Mouse (Mus musculus) myocyte (in vitro differentiated cells): ENCODE results near the gene Onecut3. TPM values are rescaled to one million over a fixed set of nuclear protein-coding genes. Genes with fewer than 3 reads are reported as not detected.

Source experiments
- H3K27me3 ChIP-seq: one replicate; pipeline ENCODE4 v1.6.1; 2011; ENCODE audit not compliant: control insufficient read depth, insufficient read depth, insufficient read length
- H3K36me3 ChIP-seq: one replicate; pipeline ENCODE4 v1.6.1; 2011; ENCODE audit not compliant: control insufficient read depth, insufficient read depth
- H3K4me2 ChIP-seq: one replicate; pipeline ENCODE4 v1.6.1; 2011; ENCODE audit warnings: low read depth, control low read depth
- H3K4me3 ChIP-seq: one replicate; pipeline ENCODE4 v1.5.1; 2011; ENCODE audit warnings: mild to moderate bottlenecking, control low read depth, moderate library complexity
- H3K79me2 ChIP-seq: one replicate; pipeline ENCODE4 v1.6.1; 2011; ENCODE audit not compliant: control insufficient read depth, insufficient read depth
- H3ac ChIP-seq: one replicate; pipeline ENCODE4 v1.6.1; 2011; ENCODE audit not compliant: control insufficient read depth, insufficient read length
- CEBPB ChIP-seq: IDR thresholded peaks from 2 replicates; pipeline ENCODE4 v1.6.1; 2011; ENCODE audit warnings: mild to moderate bottlenecking, moderate library complexity; ENCODE audit not compliant: poor library complexity, insufficient read depth, severe bottlenecking
- E2F4 ChIP-seq: IDR thresholded peaks from one replicate; pipeline ENCODE4 v1.6.1; 2011; ENCODE audit warnings: mild to moderate bottlenecking, control low read depth, moderate library complexity; ENCODE audit not compliant: insufficient read depth
- MAX ChIP-seq: IDR thresholded peaks from one replicate; pipeline ENCODE4 v1.6.1; 2011; ENCODE audit warnings: low read depth, mild to moderate bottlenecking, control low read depth
- MYOD1 ChIP-seq, 3 experiments: IDR thresholded peaks; one replicate each; pipeline ENCODE4 v1.6.1; 2011; ENCODE audit warnings: control low read depth in 2 of 3, low read depth in 2 of 3, mild to moderate bottlenecking in 2 of 3, moderate library complexity in 1 of 3; ENCODE audit not compliant: insufficient read length in 2 of 3, control insufficient read depth in 1 of 3
- MYOG ChIP-seq, 3 experiments: IDR thresholded peaks; one replicate each; pipeline ENCODE4 v1.6.1; 2011; ENCODE audit warnings: control low read depth in 2 of 3, low read depth in 2 of 3, mild to moderate bottlenecking in 2 of 3; ENCODE audit not compliant: insufficient read length in 2 of 3, control insufficient read depth in 1 of 3, insufficient read depth in 1 of 3
- POLR2A ChIP-seq: IDR thresholded peaks from one replicate; pipeline ENCODE4 v1.6.1; 2011; ENCODE audit warnings: low read depth, mild to moderate bottlenecking, control low read depth, moderate library complexity; ENCODE audit not compliant: insufficient read length
- POLR2AphosphoS2 ChIP-seq: IDR thresholded peaks from one replicate; pipeline ENCODE4 v1.6.1; 2011; ENCODE audit warnings: low read depth, control low read depth; ENCODE audit not compliant: insufficient read length
- REST ChIP-seq: IDR thresholded peaks from one replicate; pipeline ENCODE4 v1.6.1; 2011; ENCODE audit warnings: mild to moderate bottlenecking, control low read depth, moderate library complexity; ENCODE audit not compliant: insufficient read depth, insufficient read length
- SRF ChIP-seq: IDR thresholded peaks from one replicate; pipeline ENCODE4 v1.6.1; 2011; ENCODE audit warnings: low read depth; ENCODE audit not compliant: control insufficient read depth, insufficient read length
- TCF12 ChIP-seq: IDR thresholded peaks from one replicate; pipeline ENCODE4 v1.6.1; 2011; ENCODE audit warnings: mild to moderate bottlenecking, control low read depth; ENCODE audit not compliant: poor library complexity, insufficient read depth, severe bottlenecking
- TCF3 ChIP-seq: IDR thresholded peaks from one replicate; pipeline ENCODE4 v1.6.1; 2011; ENCODE audit warnings: low read depth, control low read depth; ENCODE audit not compliant: insufficient read length
- USF1 ChIP-seq: IDR thresholded peaks from one replicate; pipeline ENCODE4 v1.6.1; 2011; ENCODE audit warnings: low read depth, mild to moderate bottlenecking, control low read depth, moderate library complexity
- polyA plus RNA-seq: library from polyadenylated mRNA; unstranded; fragments of >200 nt; fragmentation: generic; extraction: Trizol; gene quantifications from one replicate; pipeline ENCODE4 v1.2.1, GENCODE M21; 2012; ENCODE audit warnings: missing spikeins

Onecut3 gene
- polyA plus RNA-seq, 1 experiment: not detected

GRCm38 (mm10) chr10:80481002-80481401 lies 13.6 kb upstream of the Onecut3 start:
- no peaks in the 10 kb centered on the region for H3K36me3 ChIP-seq
- no peak overlapping the region for H3K4me2 ChIP-seq
- TF ChIP-seq TCF3 (no peak), REST (no peak), MYOG (IDR thresholded peaks at IDR 0.05; ENCODE audit: control insufficient read depth in 1 of 3, insufficient read depth in 1 of 3, insufficient read length in 2 of 3, low read depth in 2 of 3) (no peak)

DNA sequence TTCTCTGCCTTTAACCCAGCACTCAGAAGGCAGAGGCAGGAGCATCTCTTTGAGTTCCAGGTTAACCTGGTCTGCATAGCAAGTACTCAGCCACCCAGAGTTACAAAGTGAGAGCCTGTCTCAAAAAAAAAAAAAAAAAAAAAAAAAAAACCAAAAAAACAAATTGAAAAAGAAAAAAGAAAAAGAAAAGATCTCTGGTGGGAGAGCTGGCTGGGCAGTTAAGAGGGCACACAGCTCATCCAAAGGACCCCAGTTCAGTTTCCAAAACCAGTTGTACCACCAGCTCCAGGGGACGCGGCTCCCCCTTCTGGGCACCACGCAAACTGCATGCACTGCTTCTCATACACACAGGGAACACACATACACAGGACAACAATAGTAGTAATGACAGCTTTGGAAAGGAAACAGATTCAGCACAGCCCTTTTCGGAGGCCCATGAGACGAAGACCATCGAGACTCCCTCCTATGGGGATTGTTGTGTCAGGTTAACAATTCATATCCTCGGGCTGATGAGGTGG lies 7.7 kb upstream of the Onecut3 start:
- Histone ChIP-seq H3K36me3 (no peaks in the 10 kb centered on the region), H3ac (no peak overlapping the region), H3K79me2 (no peaks in the 10 kb centered on the region), H3K4me2 (no peak overlapping the region), H3K4me3 (no peak overlapping the region), H3K27me3 (peaks cover 91% of the 10 kb centered on the region)
- TF ChIP-seq POLR2A: no peak
- TF ChIP-seq MAX: no peak
- TF ChIP-seq MYOG (IDR thresholded peaks at IDR 0.05; ENCODE audit: control insufficient read depth in 1 of 3, insufficient read depth in 1 of 3, insufficient read length in 2 of 3, low read depth in 2 of 3): no peak
- TF ChIP-seq TCF3: no peak

More at GRCm38 (mm10) chr10:80481002-80481401, 13.6 kb upstream of the Onecut3 start:
- Histone ChIP-seq H3K27me3 (peaks cover 47% of the 10 kb centered on the region), H3K4me3 (no peak overlapping the region), H3K79me2 (no peaks in the 10 kb centered on the region), H3ac (no peak overlapping the region)

- Histone ChIP-seq H3ac (no peak overlapping the region), H3K4me2 (peak overlapping the region; percentile 12), H3K4me3 (no peak overlapping the region), H3K27me3 (peaks cover 94% of the 10 kb centered on the region), H3K79me2 (no peaks in the 10 kb centered on the region), H3K36me3 (no peaks in the 10 kb centered on the region)
- TF ChIP-seq TCF12 (no peak), TCF3 (no peak), REST (no peak), CEBPB (no peak), USF1 (no peak), MYOD1 (IDR thresholded peaks at IDR 0.05; ENCODE audit: control insufficient read depth in 1 of 3, insufficient read length in 2 of 3, low read depth in 2 of 3) (no peak), E2F4 (no peak), POLR2A (no peak), POLR2AphosphoS2 (no peak), MAX (no peak), SRF (no peak)
These were observed 4.6 kb upstream of the Onecut3 start for GRCm38 (mm10) chr10:80490051-80490450.

DNA sequence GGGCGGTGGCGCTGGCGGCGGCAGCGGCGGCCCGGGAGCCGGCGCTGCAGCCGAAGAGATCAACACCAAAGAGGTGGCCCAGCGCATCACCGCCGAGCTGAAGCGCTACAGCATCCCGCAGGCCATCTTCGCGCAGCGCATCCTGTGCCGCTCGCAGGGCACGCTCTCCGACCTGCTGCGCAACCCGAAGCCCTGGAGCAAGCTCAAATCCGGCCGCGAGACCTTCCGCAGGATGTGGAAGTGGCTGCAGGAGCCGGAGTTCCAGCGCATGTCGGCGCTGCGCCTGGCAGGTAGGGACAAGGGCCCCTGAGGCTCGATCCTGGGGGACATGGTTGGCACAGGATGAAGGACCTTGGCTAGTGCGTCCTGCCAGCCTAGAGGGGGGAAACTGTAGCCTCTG lies 1.3 kb downstream of the Onecut3 start:
- no peaks in the 10 kb centered on the region for H3K79me2 ChIP-seq
- no peak overlapping the region for H3K4me2 ChIP-seq
- H3ac ChIP-seq: no peak overlapping the region
- H3K4me3 ChIP-seq: no peak overlapping the region
- TF ChIP-seq USF1 (no peak), MYOD1 (IDR thresholded peaks at IDR 0.05; ENCODE audit: control insufficient read depth in 1 of 3, insufficient read length in 2 of 3, low read depth in 2 of 3) (no peak), POLR2AphosphoS2 (no peak), SRF (no peak), POLR2A (no peak), MAX (no peak), REST (no peak), TCF12 (no peak), MYOG (IDR thresholded peaks at IDR 0.05; ENCODE audit: control insufficient read depth in 1 of 3, insufficient read depth in 1 of 3, insufficient read length in 2 of 3, low read depth in 2 of 3) (no peak)
- peaks cover 96% of the 10 kb centered on the region for H3K27me3 ChIP-seq
- no peaks in the 10 kb centered on the region for H3K36me3 ChIP-seq

GRCm38 (mm10) chr10:80496421-80496820 lies 1.8 kb downstream of the Onecut3 start:
- TF ChIP-seq MYOG (IDR thresholded peaks at IDR 0.05; ENCODE audit: control insufficient read depth in 1 of 3, insufficient read depth in 1 of 3, insufficient read length in 2 of 3, low read depth in 2 of 3): no peak
- no peak for TF ChIP-seq USF1
- TF ChIP-seq CEBPB: no peak
- TF ChIP-seq MYOD1 (IDR thresholded peaks at IDR 0.05; ENCODE audit: control insufficient read depth in 1 of 3, insufficient read length in 2 of 3, low read depth in 2 of 3): no peak
- no peak for TF ChIP-seq TCF12
- TF ChIP-seq TCF3: no peak
- no peak for TF ChIP-seq SRF
- TF ChIP-seq POLR2A: no peak
- no peak for TF ChIP-seq MAX
- TF ChIP-seq POLR2AphosphoS2: no peak
- no peak for TF ChIP-seq E2F4
- no peak for TF ChIP-seq REST
- no peak overlapping the region for H3ac ChIP-seq
- no peak overlapping the region for H3K4me3 ChIP-seq
- H3K27me3 ChIP-seq: peaks cover 96% of the 10 kb centered on the region
- H3K79me2 ChIP-seq: no peaks in the 10 kb centered on the region
- H3K36me3 ChIP-seq: no peaks in the 10 kb centered on the region
- no peak overlapping the region for H3K4me2 ChIP-seq
